Mouse (Mus musculus) testis, postnatal 14 days (tissue): ENCODE data around the gene Cyp46a1.

Experiments used
- DNase-seq: peaks from one replicate; pipeline ENCODE4 v3.0.0; 2021; ENCODE audit warnings: low spot score

The Cyp46a1 gene

DNA sequence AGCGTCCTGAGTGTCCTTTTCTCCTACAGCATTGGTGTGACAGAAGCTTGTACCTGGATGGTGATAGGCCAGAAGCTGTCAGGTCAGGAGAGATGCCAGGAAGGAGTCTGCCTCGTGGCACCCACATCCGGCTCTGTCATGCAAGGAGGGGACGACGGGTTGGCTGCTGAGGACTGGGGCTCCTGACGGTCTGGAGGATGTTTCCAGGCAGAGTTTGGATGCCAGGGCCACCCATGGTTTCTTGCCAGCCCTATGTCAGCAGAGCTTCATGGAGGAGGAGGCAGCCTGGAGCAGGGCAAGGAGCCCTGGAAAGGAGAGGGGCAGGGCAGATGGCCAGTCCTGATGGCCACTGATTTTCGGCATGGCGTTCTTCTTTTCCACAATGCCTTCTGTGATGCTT, 65.0 kb downstream of the Cyp46a1 start:
- no peak for DNase-seq

GRCm38 (mm10) chr12:108400951-108401350, 66.8 kb downstream of the Cyp46a1 start:
- no peak for DNase-seq

DNA sequence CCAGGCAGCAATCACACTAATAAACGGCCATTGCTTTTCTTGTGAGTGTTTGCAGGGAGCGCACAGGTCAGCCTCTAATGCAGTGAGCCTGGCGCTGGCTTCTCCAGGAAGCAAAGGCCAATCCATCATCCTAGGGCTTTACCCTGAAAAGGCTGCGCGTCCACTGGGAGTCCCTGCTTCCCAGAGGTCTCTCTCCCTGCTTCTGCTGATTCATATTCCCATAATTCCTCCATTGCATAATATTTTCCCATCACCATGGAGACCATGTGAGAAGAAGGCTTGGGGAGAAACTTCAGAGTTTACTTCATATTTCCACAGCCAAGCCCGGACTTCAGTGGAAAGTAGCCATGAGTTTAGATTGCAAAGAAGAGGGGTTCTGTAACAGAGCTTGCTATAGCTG, 69.8 kb downstream of the Cyp46a1 start:
- DNase-seq = no peak

GRCm38 (mm10) chr12:108409100-108409499, 74.9 kb downstream of the Cyp46a1 start:
- no peak for DNase-seq

DNA sequence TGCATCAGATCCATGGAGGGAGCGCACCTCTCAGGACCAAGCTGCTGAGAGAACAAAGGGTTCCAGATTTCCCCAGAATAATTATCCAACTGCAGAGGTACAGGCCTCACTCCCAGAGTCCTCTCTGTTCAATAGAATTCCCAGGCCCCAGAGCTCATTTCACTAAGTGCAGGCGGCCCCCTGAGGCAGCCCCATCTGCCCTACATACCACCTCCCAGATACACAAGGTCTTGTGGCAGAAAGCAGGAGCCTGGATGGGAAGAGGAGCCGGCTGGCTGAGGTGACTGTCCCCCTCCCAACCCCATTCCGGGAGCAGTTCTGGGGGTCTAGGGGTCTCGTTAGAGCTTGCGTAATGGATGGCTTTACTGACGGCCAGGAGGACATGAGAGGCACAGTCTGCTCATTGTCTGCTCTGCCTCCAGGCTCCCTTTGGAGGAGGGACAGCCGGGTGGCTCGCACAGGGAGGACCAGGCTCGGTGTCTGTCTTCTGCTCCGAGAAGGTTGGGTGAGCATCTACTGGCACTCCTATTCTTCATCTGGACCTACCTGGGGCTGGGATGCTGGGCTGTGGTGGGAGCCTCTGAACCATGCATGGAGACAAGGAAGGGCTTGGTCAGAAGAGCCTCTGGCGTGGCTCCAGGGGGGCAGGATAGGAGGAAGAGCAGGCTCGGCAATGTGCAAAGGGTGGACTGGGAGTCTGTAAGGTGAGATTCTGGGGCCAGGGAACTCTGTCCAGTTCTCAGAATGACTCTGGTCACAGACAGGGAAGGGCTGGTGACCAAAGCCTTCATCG, 76.4 kb downstream of the Cyp46a1 start:
- DNase-seq = no peak
